Mouse (Mus musculus): ENCODE measurements around the gene Mre11a.
A peak's percentile ranks its signal among the peaks of the same experiment; 100 is the strongest.

Gene Mre11a

GRCm38 (mm10) chr9:14784039-14785002 is at the start of gene Mre11a, which contains the start of gene Ankrd49:
Mre11a (plus strand) TSS chr9:14784654.
Ankrd49 (minus strand) TSS chr9:14784856.
- peak; percentile 96 for DNase-seq (ENCODE audit: low read depth)

- DNase-seq (ENCODE audit: low read depth) = no peak
Observed at GRCm38 (mm10) chr9:14739498-14740150, 44.8 kb upstream of the Mre11a start.

- DNase-seq (ENCODE audit: low read depth) = no peak
Observed at GRCm38 (mm10) chr9:14740151-14740924, 44.1 kb upstream of the Mre11a start, which contains the start of gene Piwil4. Piwil4 (minus strand) TSS chr9:14740733.

- no peak for DNase-seq (ENCODE audit: low read depth)
Observed at GRCm38 (mm10) chr9:14750901-14751502, 33.5 kb upstream of the Mre11a start.

- DNase-seq (ENCODE audit: low read depth) = no peak
Observed at GRCm38 (mm10) chr9:14751503-14752000, 32.9 kb upstream of the Mre11a start.

GRCm38 (mm10) chr9:14752001-14752522 is 32.4 kb upstream of the Mre11a start, which contains the start of gene Fut4:
Fut4 (minus strand) TSS chr9:14752393.
- DNase-seq (ENCODE audit: low read depth) = no peak

- DNase-seq (ENCODE audit: low read depth) = no peak
Observed at GRCm38 (mm10) chr9:14753947-14754346, 30.5 kb upstream of the Mre11a start.

- no peak for DNase-seq (ENCODE audit: low read depth)
Observed at GRCm38 (mm10) chr9:14754469-14754868, 30.0 kb upstream of the Mre11a start.

GRCm38 (mm10) chr9:14758590-14758989 is 25.9 kb upstream of the Mre11a start:
- DNase-seq (ENCODE audit: low read depth) = no peak

- DNase-seq (ENCODE audit: low read depth) = no peak
Observed at GRCm38 (mm10) chr9:14759261-14759660, 25.2 kb upstream of the Mre11a start.

- no peak for DNase-seq (ENCODE audit: low read depth)
Observed at GRCm38 (mm10) chr9:14764765-14765164, 19.7 kb upstream of the Mre11a start.

- DNase-seq (ENCODE audit: low read depth) = no peak
Observed at GRCm38 (mm10) chr9:14769811-14770210, 14.6 kb upstream of the Mre11a start.

GRCm38 (mm10) chr9:14770803-14771471 is 13.5 kb upstream of the Mre11a start, which contains the start of gene 1700012B09Rik:
1700012B09Rik (minus strand) TSS chr9:14771030.
- DNase-seq (ENCODE audit: low read depth) = no peak

- no peak for DNase-seq (ENCODE audit: low read depth)
Observed at GRCm38 (mm10) chr9:14772074-14772473, 12.4 kb upstream of the Mre11a start.

- DNase-seq (ENCODE audit: low read depth) = no peak
Observed at GRCm38 (mm10) chr9:14773813-14774212, 10.6 kb upstream of the Mre11a start.

GRCm38 (mm10) chr9:14778341-14778740 is 6.1 kb upstream of the Mre11a start:
- DNase-seq (ENCODE audit: low read depth) = no peak

- DNase-seq (ENCODE audit: low read depth) = no peak
Observed at GRCm38 (mm10) chr9:14787356-14787755, 2.9 kb downstream of the Mre11a start.

- no peak for DNase-seq (ENCODE audit: low read depth)
Observed at GRCm38 (mm10) chr9:14805714-14806113, 21.3 kb downstream of the Mre11a start.

- no peak for DNase-seq (ENCODE audit: low read depth)
Observed at GRCm38 (mm10) chr9:14806786-14807185, 22.3 kb downstream of the Mre11a start.

GRCm38 (mm10) chr9:14810111-14810510 is 25.7 kb downstream of the Mre11a start:
- DNase-seq (ENCODE audit: low read depth) = no peak

- no peak for DNase-seq (ENCODE audit: low read depth)
Observed at GRCm38 (mm10) chr9:14821396-14821795, 36.9 kb downstream of the Mre11a start.

All from c-Kit-positive CD71-positive TER-119-negative erythroid progenitor cells, embryonic 14.5 days (primary cell).